Mouse (Mus musculus): ENCODE results near the gene Slpi. TPM values are rescaled to one million over a fixed set of nuclear protein-coding genes. Genes with fewer than 3 reads are reported as not detected.

Gene Slpi
- polyA plus RNA-seq, 1 experiment from 2014 or later: 0.96 TPM

GRCm38 (mm10) chr2:164430697-164431096, 41.8 kb upstream of the Slpi start:
- H3K9me3 ChIP-seq: no peaks in the 10 kb centered on the region
- H3K4me2 ChIP-seq (replicated peaks): peak overlapping the region; percentile 13
- WGBS: 9% methylated on average over 7 of the region's 7 CpGs
- peaks cover 44% of the 10 kb centered on the region for H3K4me1 ChIP-seq
- H3K9ac ChIP-seq: no peak overlapping the region
- H3K36me3 ChIP-seq: peaks cover 20% of the 10 kb centered on the region
- no peak overlapping the region for H3K4me3 ChIP-seq
- 0 out of 2 replicates have a peak, but pooled peaks have one; percentile 53 for ATAC-seq (ENCODE audit: insufficient number of reproducible peaks, insufficient read depth, low FRiP score, low TSS enrichment)
- H3K27ac ChIP-seq: 0 out of 2 replicates have a peak overlapping the region, but pooled peaks have one; percentile 4
- H3K27me3 ChIP-seq: no peaks in the 10 kb centered on the region

- no peak for ATAC-seq (ENCODE audit: insufficient number of reproducible peaks, insufficient read depth, low FRiP score, low TSS enrichment)
- H3K27me3 ChIP-seq: no peaks in the 10 kb centered on the region
- 43% methylated on average over 15 of the region's 15 CpGs for WGBS
- H3K9me3 ChIP-seq: no peaks in the 10 kb centered on the region
- H3K4me1 ChIP-seq: peaks cover 37% of the 10 kb centered on the region
- no peak overlapping the region for H3K9ac ChIP-seq
- H3K36me3 ChIP-seq: peaks cover 20% of the 10 kb centered on the region
- 0 out of 2 replicates have a peak overlapping the region, but pooled peaks have one; percentile 4 for H3K27ac ChIP-seq
- no peak overlapping the region for H3K4me3 ChIP-seq
- H3K4me2 ChIP-seq (replicated peaks): peak overlapping the region; percentile 13; the same call in 1 of the 2 replicates
Observed at GRCm38 (mm10) chr2:164429881-164430615, 41.2 kb upstream of the Slpi start.

GRCm38 (mm10) chr2:164428451-164428850, 39.6 kb upstream of the Slpi start:
- Histone ChIP-seq H3K36me3 (peaks cover 25% of the 10 kb centered on the region), H3K27ac (no peak overlapping the region), H3K27me3 (no peaks in the 10 kb centered on the region), H3K9ac (no peak overlapping the region), H3K4me1 (peaks cover 32% of the 10 kb centered on the region), H3K9me3 (no peaks in the 10 kb centered on the region), H3K4me3 (no peak overlapping the region), H3K4me2 (replicated peaks) (no peak overlapping the region)
- ATAC-seq (ENCODE audit: insufficient number of reproducible peaks, insufficient read depth, low FRiP score, low TSS enrichment): no peak
- WGBS: 41% methylated on average over 5 of the region's 5 CpGs

- peaks cover 25% of the 10 kb centered on the region for H3K36me3 ChIP-seq
- H3K27ac ChIP-seq: no peak overlapping the region
- H3K4me3 ChIP-seq: no peak overlapping the region
- no peak overlapping the region for H3K9ac ChIP-seq
- H3K4me2 ChIP-seq (replicated peaks): no peak overlapping the region
- H3K27me3 ChIP-seq: no peaks in the 10 kb centered on the region
- WGBS: 87% methylated on average over 5 of the region's 5 CpGs
- H3K4me1 ChIP-seq: peaks cover 17% of the 10 kb centered on the region
- H3K9me3 ChIP-seq: no peaks in the 10 kb centered on the region
- no peak for ATAC-seq (ENCODE audit: insufficient number of reproducible peaks, insufficient read depth, low FRiP score, low TSS enrichment)
Observed at GRCm38 (mm10) chr2:164426952-164427351, 38.1 kb upstream of the Slpi start.

- H3K27ac ChIP-seq: no peak overlapping the region
Observed at GRCm38 (mm10) chr2:164426121-164426520, 37.2 kb upstream of the Slpi start.

GRCm38 (mm10) chr2:164425401-164425800, 36.5 kb upstream of the Slpi start:
- H3K36me3 ChIP-seq: peaks cover 25% of the 10 kb centered on the region
- no peaks in the 10 kb centered on the region for H3K9me3 ChIP-seq
- H3K4me2 ChIP-seq (replicated peaks): no peak overlapping the region
- H3K27me3 ChIP-seq: no peaks in the 10 kb centered on the region
- no peak overlapping the region for H3K27ac ChIP-seq
- WGBS: 84% methylated on average over 5 of the region's 5 CpGs
- no peak overlapping the region for H3K4me3 ChIP-seq
- no peak for ATAC-seq (ENCODE audit: insufficient number of reproducible peaks, insufficient read depth, low FRiP score, low TSS enrichment)
- no peak overlapping the region for H3K9ac ChIP-seq
- peaks cover 2% of the 10 kb centered on the region; the same call in 1 of the 2 replicates for H3K4me1 ChIP-seq

More at GRCm38 (mm10) chr2:164426121-164426520, 37.2 kb upstream of the Slpi start:
- Histone ChIP-seq H3K4me2 (replicated peaks) (no peak overlapping the region), H3K4me3 (no peak overlapping the region), H3K4me1 (peaks cover 9% of the 10 kb centered on the region), H3K36me3 (peaks cover 25% of the 10 kb centered on the region), H3K27me3 (no peaks in the 10 kb centered on the region), H3K9me3 (no peaks in the 10 kb centered on the region), H3K9ac (no peak overlapping the region)
- 30% methylated on average over 12 of the region's 12 CpGs for WGBS
- no peak for ATAC-seq (ENCODE audit: insufficient number of reproducible peaks, insufficient read depth, low FRiP score, low TSS enrichment)

- Histone ChIP-seq H3K27me3 (no peaks in the 10 kb centered on the region), H3K9ac (no peak overlapping the region), H3K9me3 (no peaks in the 10 kb centered on the region), H3K4me3 (no peak overlapping the region), H3K36me3 (peaks cover 25% of the 10 kb centered on the region), H3K27ac (no peak overlapping the region), H3K4me2 (replicated peaks) (no peak overlapping the region), H3K4me1 (0 out of 2 replicates have a peak, but pooled peaks cover 4% of the 10 kb centered on the region)
- ATAC-seq (ENCODE audit: insufficient number of reproducible peaks, insufficient read depth, low FRiP score, low TSS enrichment): no peak
- 88% methylated on average over 8 of the region's 8 CpGs for WGBS
Observed at GRCm38 (mm10) chr2:164424406-164424805, 35.5 kb upstream of the Slpi start.

- H3K36me3 ChIP-seq: peaks cover 19% of the 10 kb centered on the region
- H3K9ac ChIP-seq: no peak overlapping the region
- H3K4me3 ChIP-seq: no peak overlapping the region
- WGBS: 85% methylated on average over 11 of the region's 11 CpGs
- H3K4me2 ChIP-seq (replicated peaks): no peak overlapping the region
- no peaks in the 10 kb centered on the region for H3K9me3 ChIP-seq
- H3K27ac ChIP-seq: no peak overlapping the region
- no peaks in the 10 kb centered on the region for H3K27me3 ChIP-seq
- ATAC-seq (ENCODE audit: insufficient number of reproducible peaks, insufficient read depth, low FRiP score, low TSS enrichment): no peak
- H3K4me1 ChIP-seq: 0 out of 2 replicates have a peak, but pooled peaks cover 4% of the 10 kb centered on the region
Observed at GRCm38 (mm10) chr2:164423464-164423863, 34.6 kb upstream of the Slpi start.

- Histone ChIP-seq H3K27ac (no peak overlapping the region), H3K9ac (no peak overlapping the region), H3K4me1 (0 out of 2 replicates have a peak, but pooled peaks cover 4% of the 10 kb centered on the region), H3K4me3 (no peak overlapping the region), H3K4me2 (replicated peaks) (no peak overlapping the region), H3K27me3 (no peaks in the 10 kb centered on the region), H3K36me3 (peaks cover 17% of the 10 kb centered on the region), H3K9me3 (no peaks in the 10 kb centered on the region)
- no peak for ATAC-seq (ENCODE audit: insufficient number of reproducible peaks, insufficient read depth, low FRiP score, low TSS enrichment)
- WGBS: 88% methylated on average over 15 of the region's 15 CpGs
Observed at GRCm38 (mm10) chr2:164422675-164423393, 33.9 kb upstream of the Slpi start.

- WGBS: 79% methylated on average over 8 of the region's 8 CpGs
- Histone ChIP-seq H3K4me1 (0 out of 2 replicates have a peak, but pooled peaks cover 4% of the 10 kb centered on the region), H3K9me3 (no peaks in the 10 kb centered on the region), H3K27me3 (no peaks in the 10 kb centered on the region), H3K27ac (no peak overlapping the region), H3K9ac (no peak overlapping the region), H3K4me2 (replicated peaks) (no peak overlapping the region), H3K4me3 (no peak overlapping the region), H3K36me3 (peaks cover 11% of the 10 kb centered on the region)
- no peak for ATAC-seq (ENCODE audit: insufficient number of reproducible peaks, insufficient read depth, low FRiP score, low TSS enrichment)
Observed at GRCm38 (mm10) chr2:164421979-164422378, 33.1 kb upstream of the Slpi start.

GRCm38 (mm10) chr2:164421306-164421705, 32.4 kb upstream of the Slpi start:
- Histone ChIP-seq H3K4me3 (no peak overlapping the region), H3K9me3 (no peaks in the 10 kb centered on the region), H3K4me1 (0 out of 2 replicates have a peak, but pooled peaks cover 4% of the 10 kb centered on the region), H3K9ac (no peak overlapping the region), H3K27me3 (no peaks in the 10 kb centered on the region), H3K4me2 (replicated peaks) (no peak overlapping the region), H3K27ac (no peak overlapping the region), H3K36me3 (peaks cover 5% of the 10 kb centered on the region; the same call in 1 of the 2 replicates)
- ATAC-seq (ENCODE audit: insufficient number of reproducible peaks, insufficient read depth, low FRiP score, low TSS enrichment): no peak
- 85% methylated on average over 7 of the region's 7 CpGs for WGBS
